Mouse (Mus musculus): Measurements from ENCODE around the gene Angptl2. TPM values are rescaled to one million over a fixed set of nuclear protein-coding genes. Genes with fewer than 3 reads are reported as not detected.

The Angptl2 gene
- polyA plus RNA-seq, 1 experiment from 2014 or later: 27.0 TPM

DNA sequence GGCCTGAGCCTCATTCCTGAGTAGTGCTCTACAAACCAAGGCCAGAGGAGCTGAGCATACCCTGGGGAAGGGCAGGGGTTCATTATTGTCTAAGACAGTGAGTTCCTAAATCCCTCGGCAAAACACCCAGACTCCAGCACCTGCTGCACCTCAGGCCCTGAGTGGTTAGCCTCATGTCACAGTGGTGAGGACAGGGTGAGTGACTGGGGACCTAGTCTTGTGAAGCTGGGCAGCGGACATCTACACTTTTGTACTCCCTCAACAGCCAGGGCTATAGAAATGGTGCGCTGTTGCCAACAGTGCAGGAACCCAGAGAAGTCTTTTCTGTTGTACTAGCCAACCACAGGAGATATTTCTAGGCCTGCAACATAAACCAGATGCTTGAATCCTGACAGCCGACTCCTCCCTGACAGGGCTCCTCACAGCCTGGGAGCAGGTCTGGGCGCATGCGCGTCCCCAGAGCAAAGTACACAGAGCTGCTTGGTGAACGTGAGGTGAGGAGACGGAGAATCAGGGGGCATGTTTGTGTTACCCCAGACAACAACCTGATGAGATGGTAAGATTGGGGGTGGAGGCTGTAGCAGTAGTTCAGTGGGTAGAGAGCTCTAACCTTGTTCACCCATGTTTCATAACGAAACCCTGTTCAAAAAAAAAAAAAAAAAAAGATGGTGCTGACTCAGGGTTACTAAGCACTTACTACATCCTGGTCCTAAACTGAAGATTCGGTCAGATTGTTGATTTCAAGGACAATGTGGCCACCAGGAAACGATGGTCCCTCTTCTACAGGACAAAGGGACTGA lies 38.2 kb upstream of the Angptl2 start:
- H3K4me3 ChIP-seq (ENCODE audit: low read length): no peak overlapping the region
- no peak overlapping the region for H3K9ac ChIP-seq (ENCODE audit: low read depth, low read length)
- H3K36me3 ChIP-seq (ENCODE audit: control insufficient read depth, insufficient read depth, low read length): no peaks in the 10 kb centered on the region
- H3K9me3 ChIP-seq (ENCODE audit: control insufficient read depth, low read length): no peaks in the 10 kb centered on the region
- H3K4me1 ChIP-seq (ENCODE audit: control insufficient read depth, insufficient read depth, low read length): peaks cover 16% of the 10 kb centered on the region
- no peak for ATAC-seq (ENCODE audit: low FRiP score, low TSS enrichment)
- H3K4me2 ChIP-seq (replicated peaks; ENCODE audit: low read depth, low read length): no peak overlapping the region
- no peak overlapping the region for H3K27ac ChIP-seq (ENCODE audit: low read depth, low read length)
- no peaks in the 10 kb centered on the region for H3K27me3 ChIP-seq (ENCODE audit: control insufficient read depth, insufficient read depth, low read length)
- 83% methylated on average over 12 of the region's 12 CpGs for WGBS

DNA sequence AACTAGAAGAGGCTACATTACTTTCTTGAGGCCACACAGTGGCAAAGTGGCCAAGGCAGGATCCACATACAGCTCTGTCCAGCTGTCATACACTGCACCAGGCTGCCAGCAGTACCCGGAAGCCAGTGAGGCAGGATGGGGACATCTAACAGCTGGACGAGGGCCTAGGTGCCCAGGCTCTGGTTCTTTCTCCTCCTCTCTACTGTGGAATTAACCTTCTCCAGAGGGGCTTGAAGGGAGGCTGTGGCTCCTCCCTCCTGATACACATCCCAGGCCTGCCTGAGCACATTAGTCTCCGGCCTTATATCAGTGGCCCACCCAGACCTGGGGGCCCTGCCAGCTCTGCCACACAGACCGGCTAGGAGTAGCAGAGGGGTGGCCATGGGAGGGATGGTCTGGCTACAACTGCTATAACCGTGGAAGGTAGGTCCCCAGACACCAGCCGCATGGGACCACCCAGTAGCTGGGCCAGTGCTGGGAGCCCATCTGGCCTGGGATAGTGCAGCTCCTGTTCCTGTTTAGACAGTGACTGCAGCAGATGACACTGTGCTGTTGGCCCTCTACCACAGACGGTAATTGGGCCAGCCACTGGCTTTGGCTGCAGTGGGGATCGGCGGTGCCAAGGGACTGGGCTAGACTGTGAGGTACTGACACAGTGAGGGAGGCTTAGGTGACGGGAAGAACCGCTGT lies 37.5 kb upstream of the Angptl2 start:
- Histone ChIP-seq H3K4me1 (ENCODE audit: control insufficient read depth, insufficient read depth, low read length) (peaks cover 16% of the 10 kb centered on the region), H3K9ac (ENCODE audit: low read depth, low read length) (no peak overlapping the region)

DNA sequence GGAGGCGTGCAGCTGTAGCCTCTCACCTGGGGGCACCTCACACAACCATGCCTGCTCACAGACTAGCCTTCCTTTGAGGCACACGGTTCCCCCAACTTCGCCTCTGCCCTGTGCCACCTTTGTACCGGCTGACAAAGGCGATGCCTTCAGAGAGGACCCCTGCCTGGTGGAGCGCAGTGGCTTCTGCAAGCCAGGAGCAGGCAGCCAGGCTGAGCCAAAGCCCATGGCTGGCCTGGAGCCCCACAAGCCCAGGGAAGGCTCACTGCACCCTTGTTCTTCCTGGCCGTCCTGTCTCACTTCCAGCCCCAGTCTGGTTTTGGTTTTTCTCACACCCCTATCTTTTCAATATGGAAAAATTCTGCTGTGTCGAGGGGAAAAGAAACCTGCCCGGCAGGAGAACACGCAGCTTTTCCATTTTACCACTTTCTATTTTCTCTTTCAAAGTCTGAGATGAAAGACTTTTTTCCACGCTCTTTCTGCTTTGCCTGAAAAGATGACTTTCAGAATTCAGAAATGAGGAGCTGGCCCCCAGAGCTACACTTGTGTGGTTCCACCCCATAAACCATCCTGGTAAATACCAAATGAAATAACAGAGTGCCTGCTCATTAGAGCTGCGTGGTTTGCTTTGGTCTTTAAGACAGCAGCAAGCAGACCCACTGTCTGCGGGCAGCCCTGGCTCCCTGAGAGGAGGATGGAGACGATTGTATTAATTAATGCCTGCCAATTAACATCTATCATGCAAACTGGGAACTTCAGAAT lies 36.5 kb upstream of the Angptl2 start:
- Histone ChIP-seq H3K4me3 (ENCODE audit: low read length) (no peak overlapping the region), H3K27me3 (ENCODE audit: control insufficient read depth, insufficient read depth, low read length) (no peaks in the 10 kb centered on the region), H3K9me3 (ENCODE audit: control insufficient read depth, low read length) (no peaks in the 10 kb centered on the region), H3K4me2 (replicated peaks; ENCODE audit: low read depth, low read length) (no peak overlapping the region), H3K36me3 (ENCODE audit: control insufficient read depth, insufficient read depth, low read length) (no peaks in the 10 kb centered on the region), H3K4me1 (ENCODE audit: control insufficient read depth, insufficient read depth, low read length) (peaks cover 16% of the 10 kb centered on the region), H3K27ac (ENCODE audit: low read depth, low read length) (no peak overlapping the region), H3K9ac (ENCODE audit: low read depth, low read length) (0 out of 2 replicates have a peak overlapping the region, but pooled peaks have one; percentile 7)
- 0 out of 2 replicates have a peak, but pooled peaks have one; percentile 10 for ATAC-seq (ENCODE audit: low FRiP score, low TSS enrichment)
- WGBS: 60% methylated on average over 14 of the region's 14 CpGs

More for the DNA sequence above, 37.5 kb upstream of the Angptl2 start:
- H3K9me3 ChIP-seq (ENCODE audit: control insufficient read depth, low read length): no peaks in the 10 kb centered on the region
- ATAC-seq (ENCODE audit: low FRiP score, low TSS enrichment): peak; percentile 62; the same call in 1 of the 2 replicates
- WGBS: 60% methylated on average over 11 of the region's 11 CpGs
- no peaks in the 10 kb centered on the region for H3K27me3 ChIP-seq (ENCODE audit: control insufficient read depth, insufficient read depth, low read length)
- no peak overlapping the region for H3K4me2 ChIP-seq (replicated peaks; ENCODE audit: low read depth, low read length)
- H3K36me3 ChIP-seq (ENCODE audit: control insufficient read depth, insufficient read depth, low read length): no peaks in the 10 kb centered on the region
- H3K4me3 ChIP-seq (ENCODE audit: low read length): no peak overlapping the region
- no peak overlapping the region for H3K27ac ChIP-seq (ENCODE audit: low read depth, low read length)

GRCm38 (mm10) chr2:33179930-33180630 lies 35.8 kb upstream of the Angptl2 start:
- Histone ChIP-seq H3K9me3 (ENCODE audit: control insufficient read depth, low read length) (no peaks in the 10 kb centered on the region), H3K27ac (ENCODE audit: low read depth, low read length) (no peak overlapping the region), H3K36me3 (ENCODE audit: control insufficient read depth, insufficient read depth, low read length) (no peaks in the 10 kb centered on the region), H3K27me3 (ENCODE audit: control insufficient read depth, insufficient read depth, low read length) (no peaks in the 10 kb centered on the region), H3K4me3 (ENCODE audit: low read length) (no peak overlapping the region), H3K4me2 (replicated peaks; ENCODE audit: low read depth, low read length) (no peak overlapping the region), H3K4me1 (ENCODE audit: control insufficient read depth, insufficient read depth, low read length) (peaks cover 16% of the 10 kb centered on the region), H3K9ac (ENCODE audit: low read depth, low read length) (0 out of 2 replicates have a peak overlapping the region, but pooled peaks have one; percentile 7)
- 0 out of 2 replicates have a peak, but pooled peaks have one; percentile 51 for ATAC-seq (ENCODE audit: low FRiP score, low TSS enrichment)
- 44% methylated on average over 16 of the region's 16 CpGs for WGBS

DNA sequence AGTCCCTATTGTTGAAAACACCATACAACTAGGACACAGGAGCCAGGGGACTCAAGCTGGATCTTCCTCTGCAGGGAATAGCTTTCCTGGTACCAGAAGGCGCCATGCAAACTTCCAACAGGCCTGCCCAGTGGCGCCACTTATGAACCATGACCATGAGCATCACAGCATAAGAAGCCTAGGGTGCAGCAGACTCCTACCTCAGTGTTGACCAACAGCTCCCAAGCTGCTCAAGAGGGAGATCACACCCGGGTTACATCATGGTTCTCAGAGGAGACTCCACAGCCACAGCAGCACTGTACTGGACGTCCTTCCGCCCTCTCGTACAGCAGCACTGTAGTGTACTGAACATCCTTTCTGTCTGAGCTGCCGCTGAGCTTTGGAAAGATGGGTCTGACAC lies 32.5 kb upstream of the Angptl2 start:
- H3K27me3 ChIP-seq (ENCODE audit: control insufficient read depth, insufficient read depth, low read length): no peaks in the 10 kb centered on the region
- no peak for ATAC-seq (ENCODE audit: low FRiP score, low TSS enrichment)
- no peaks in the 10 kb centered on the region for H3K36me3 ChIP-seq (ENCODE audit: control insufficient read depth, insufficient read depth, low read length)
- H3K4me2 ChIP-seq (replicated peaks; ENCODE audit: low read depth, low read length): no peak overlapping the region
- WGBS: 90% methylated on average over 7 of the region's 7 CpGs
- no peak overlapping the region for H3K27ac ChIP-seq (ENCODE audit: low read depth, low read length)
- H3K9me3 ChIP-seq (ENCODE audit: control insufficient read depth, low read length): no peaks in the 10 kb centered on the region
- peaks cover 16% of the 10 kb centered on the region for H3K4me1 ChIP-seq (ENCODE audit: control insufficient read depth, insufficient read depth, low read length)
- H3K4me3 ChIP-seq (ENCODE audit: low read length): no peak overlapping the region
- H3K9ac ChIP-seq (ENCODE audit: low read depth, low read length): no peak overlapping the region

GRCm38 (mm10) chr2:33184641-33185040 lies 31.2 kb upstream of the Angptl2 start:
- Histone ChIP-seq H3K4me1 (ENCODE audit: control insufficient read depth, insufficient read depth, low read length) (peaks cover 14% of the 10 kb centered on the region), H3K9me3 (ENCODE audit: control insufficient read depth, low read length) (no peaks in the 10 kb centered on the region), H3K27me3 (ENCODE audit: control insufficient read depth, insufficient read depth, low read length) (no peaks in the 10 kb centered on the region), H3K4me2 (replicated peaks; ENCODE audit: low read depth, low read length) (no peak overlapping the region), H3K36me3 (ENCODE audit: control insufficient read depth, insufficient read depth, low read length) (no peaks in the 10 kb centered on the region), H3K4me3 (ENCODE audit: low read length) (no peak overlapping the region), H3K9ac (ENCODE audit: low read depth, low read length) (no peak overlapping the region), H3K27ac (ENCODE audit: low read depth, low read length) (no peak overlapping the region)
- 59% methylated on average over 10 of the region's 10 CpGs for WGBS
- no peak for ATAC-seq (ENCODE audit: low FRiP score, low TSS enrichment)

GRCm38 (mm10) chr2:33185258-33185657 lies 30.6 kb upstream of the Angptl2 start:
- H3K9me3 ChIP-seq (ENCODE audit: control insufficient read depth, low read length): no peaks in the 10 kb centered on the region
- WGBS: 74% methylated on average over 7 of the region's 7 CpGs
- peaks cover 7% of the 10 kb centered on the region; the same call in 1 of the 2 replicates for H3K4me1 ChIP-seq (ENCODE audit: control insufficient read depth, insufficient read depth, low read length)
- H3K4me2 ChIP-seq (replicated peaks; ENCODE audit: low read depth, low read length): no peak overlapping the region
- no peak overlapping the region for H3K9ac ChIP-seq (ENCODE audit: low read depth, low read length)
- H3K4me3 ChIP-seq (ENCODE audit: low read length): no peak overlapping the region
- no peaks in the 10 kb centered on the region for H3K27me3 ChIP-seq (ENCODE audit: control insufficient read depth, insufficient read depth, low read length)
- no peak overlapping the region for H3K27ac ChIP-seq (ENCODE audit: low read depth, low read length)
- ATAC-seq (ENCODE audit: low FRiP score, low TSS enrichment): no peak
- no peaks in the 10 kb centered on the region for H3K36me3 ChIP-seq (ENCODE audit: control insufficient read depth, insufficient read depth, low read length)

- Histone ChIP-seq H3K27me3 (ENCODE audit: control insufficient read depth, insufficient read depth, low read length) (no peaks in the 10 kb centered on the region), H3K4me1 (ENCODE audit: control insufficient read depth, insufficient read depth, low read length) (peaks cover 6% of the 10 kb centered on the region; the same call in 1 of the 2 replicates), H3K4me2 (replicated peaks; ENCODE audit: low read depth, low read length) (no peak overlapping the region), H3K4me3 (ENCODE audit: low read length) (no peak overlapping the region), H3K36me3 (ENCODE audit: control insufficient read depth, insufficient read depth, low read length) (no peaks in the 10 kb centered on the region), H3K9ac (ENCODE audit: low read depth, low read length) (no peak overlapping the region), H3K27ac (ENCODE audit: low read depth, low read length) (no peak overlapping the region), H3K9me3 (ENCODE audit: control insufficient read depth, low read length) (no peaks in the 10 kb centered on the region)
- WGBS: 74% methylated on average over 7 of the region's 7 CpGs
- no peak for ATAC-seq (ENCODE audit: low FRiP score, low TSS enrichment)
These were observed 29.4 kb upstream of the Angptl2 start for GRCm38 (mm10) chr2:33186505-33186904.

Measured in kidney, embryonic 14.5 days (tissue).